Mouse (Mus musculus): ENCODE data around the gene Ly6g5c.
"Not testable (repeated sequence)": the region's sequence is repeated elsewhere in the genome, so short reads cannot be mapped to it uniquely, and the experiment has no call there.

Gene Ly6g5c

DNA sequence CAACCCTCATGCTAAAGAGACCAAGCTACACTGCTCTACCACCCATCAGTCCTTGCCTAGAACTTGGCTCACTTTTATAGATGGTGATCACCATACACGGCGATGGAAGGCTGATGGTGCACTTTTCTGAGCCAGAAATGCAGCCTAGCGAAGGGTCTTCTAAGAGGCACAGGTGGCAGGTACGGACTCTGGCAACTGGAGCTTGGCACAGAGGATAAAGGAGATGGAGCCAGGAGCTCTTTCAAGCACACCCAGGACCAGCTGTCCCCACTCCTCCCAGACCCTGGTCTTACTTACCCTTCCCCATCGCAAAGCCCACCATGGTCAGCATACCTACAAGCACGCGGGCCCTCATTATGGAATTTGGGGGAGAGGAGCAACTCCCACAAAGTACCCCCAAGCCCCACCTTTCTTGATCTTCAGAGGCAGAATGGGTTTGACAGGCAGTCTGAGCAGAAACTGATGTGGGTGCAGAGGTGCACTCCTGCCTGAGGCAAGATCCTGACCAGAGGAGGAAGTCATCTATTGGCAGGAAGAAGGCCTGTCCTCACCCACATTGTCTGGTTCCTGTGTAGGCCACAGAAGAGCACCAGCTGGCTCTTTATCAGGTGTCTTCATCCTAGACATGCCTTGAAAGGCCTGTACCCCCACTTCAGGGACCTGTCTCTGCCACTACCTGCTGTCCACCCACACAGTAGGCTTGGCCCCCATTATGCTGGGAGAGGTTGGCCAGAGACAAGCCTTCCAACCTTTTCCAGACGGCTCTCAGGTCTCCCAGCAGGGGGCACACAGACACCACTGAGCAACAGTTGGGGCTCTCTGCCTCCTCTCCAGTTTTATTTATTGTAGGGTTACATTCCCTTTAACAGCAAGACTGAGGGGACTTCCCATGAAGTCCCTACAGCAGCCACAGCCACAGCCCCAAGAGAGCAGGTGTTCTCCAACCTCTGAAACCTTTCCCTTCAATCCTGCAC, 7.3 kb downstream of the Ly6g5c start, which contains the start of gene Ly6g5b:
Ly6g5b (minus strand) TSS at position 383 of the 974 bp plus-strand sequence.
- DNase-seq = peak; percentile 72

DNA sequence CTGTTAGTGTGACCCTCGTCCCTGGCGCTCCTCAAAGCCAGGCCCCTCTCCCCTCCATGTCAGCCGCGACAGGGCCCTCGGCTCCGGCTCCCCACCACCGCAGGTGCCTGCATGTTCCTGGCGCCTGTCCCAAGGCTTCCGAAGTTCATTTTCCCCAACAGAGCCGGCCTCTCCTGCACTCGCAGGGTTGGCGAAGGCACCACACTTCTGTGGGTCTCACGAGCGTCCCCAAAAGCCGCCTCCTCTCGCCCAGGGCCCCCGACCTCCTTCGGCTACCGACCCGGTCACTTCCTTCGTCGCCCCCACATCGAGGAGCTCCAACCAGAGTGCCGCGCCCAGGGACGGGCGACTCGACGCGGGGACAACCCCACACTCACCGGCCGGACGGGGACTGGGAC, 12.7 kb downstream of the Ly6g5c start:
- DNase-seq = no peak

DNA sequence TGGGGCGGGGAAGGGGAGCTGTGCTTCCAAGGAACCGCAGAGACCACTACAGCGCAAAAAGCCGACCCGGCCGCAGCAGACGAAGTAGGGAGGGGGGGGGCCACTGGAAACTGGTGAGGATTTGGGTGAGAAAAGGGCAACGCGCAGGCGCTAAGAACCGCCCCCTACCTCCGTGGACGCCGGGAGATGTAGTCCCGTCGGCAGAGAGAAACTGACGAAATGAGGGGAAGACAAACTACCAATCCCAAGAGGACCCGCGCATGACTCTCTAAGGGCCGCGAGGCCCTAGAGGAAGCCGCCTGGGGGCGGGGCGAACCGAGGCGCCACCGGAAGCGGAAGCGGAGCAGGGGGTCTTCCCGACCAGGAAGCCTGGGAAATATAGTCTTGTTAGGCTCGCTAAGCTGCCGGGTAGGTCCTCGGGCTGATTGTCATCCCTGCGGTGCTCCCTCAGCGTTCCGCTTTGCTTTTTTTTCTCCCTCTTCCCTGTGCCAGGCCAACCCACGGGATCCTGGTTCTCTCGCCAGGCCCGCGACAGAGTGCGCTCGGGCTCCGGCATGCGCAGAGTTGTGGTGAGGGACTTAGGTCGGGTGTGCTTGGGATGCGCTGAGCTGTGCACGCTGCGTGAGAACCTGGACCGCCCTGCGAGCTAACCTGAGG, 13.2 kb downstream of the Ly6g5c start, which contains the start of gene Gpank1:
Gpank1 (plus strand) TSS at position 313 of the 657 bp plus-strand sequence.
- DNase-seq = peak; percentile 98

GRCm38 (mm10) chr17:35121871-35122303, 13.8 kb downstream of the Ly6g5c start, which contains the start of gene Csnk2b:
TSS of gene Csnk2b (minus strand) at chr17:35122053.
- DNase-seq = peak; percentile 36

DNA sequence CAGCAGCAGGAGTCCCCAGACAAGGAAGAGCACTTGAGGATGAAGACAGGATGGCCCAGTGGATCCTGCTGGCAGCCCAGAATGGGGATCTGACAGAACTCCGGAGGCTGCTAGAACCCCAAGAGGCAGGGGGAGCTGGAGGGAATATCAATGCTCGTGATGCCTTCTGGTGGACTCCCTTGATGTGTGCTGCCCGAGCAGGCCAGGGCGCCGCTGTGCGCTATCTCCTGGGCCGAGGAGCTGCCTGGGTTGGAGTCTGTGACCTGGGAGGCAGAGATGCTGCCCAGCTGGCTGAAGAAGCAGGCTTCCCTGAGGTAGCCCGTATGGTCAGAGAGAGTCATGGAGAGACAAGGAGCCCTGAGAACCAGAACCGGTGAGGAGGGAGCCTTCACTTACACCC, 15.2 kb downstream of the Ly6g5c start:
- DNase-seq = not testable (repeated sequence)

DNA sequence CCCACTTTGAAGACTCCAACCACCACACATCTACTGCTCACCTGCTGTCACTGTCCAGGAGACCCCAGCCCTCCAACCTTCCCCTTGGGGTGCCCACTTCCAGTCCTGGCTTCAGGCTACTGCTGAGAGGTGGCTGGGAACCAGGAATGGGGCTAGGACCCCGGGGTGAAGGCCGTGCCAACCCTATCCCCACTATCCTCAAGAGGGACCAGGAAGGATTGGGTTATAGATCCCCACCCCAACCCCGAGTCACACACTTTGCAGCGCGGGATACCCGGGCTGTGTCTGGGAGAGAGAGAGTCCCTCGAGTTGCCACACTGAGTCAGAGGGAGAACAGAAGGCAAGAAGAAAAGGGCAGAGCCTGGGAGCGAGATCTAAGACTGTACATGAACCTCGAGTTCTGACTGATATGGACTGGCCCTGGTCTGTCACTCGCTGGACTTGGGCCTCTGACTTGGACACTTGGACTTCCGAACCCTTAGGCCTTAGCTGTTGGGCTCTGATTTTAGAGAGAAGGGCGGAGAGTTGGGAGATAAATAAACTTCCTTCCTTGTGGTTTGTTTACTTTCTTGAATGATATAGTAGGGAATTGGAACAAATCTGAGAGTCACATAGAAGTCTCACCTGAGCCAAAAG, 16.3 kb downstream of the Ly6g5c start:
- DNase-seq = not testable (repeated sequence)

DNA sequence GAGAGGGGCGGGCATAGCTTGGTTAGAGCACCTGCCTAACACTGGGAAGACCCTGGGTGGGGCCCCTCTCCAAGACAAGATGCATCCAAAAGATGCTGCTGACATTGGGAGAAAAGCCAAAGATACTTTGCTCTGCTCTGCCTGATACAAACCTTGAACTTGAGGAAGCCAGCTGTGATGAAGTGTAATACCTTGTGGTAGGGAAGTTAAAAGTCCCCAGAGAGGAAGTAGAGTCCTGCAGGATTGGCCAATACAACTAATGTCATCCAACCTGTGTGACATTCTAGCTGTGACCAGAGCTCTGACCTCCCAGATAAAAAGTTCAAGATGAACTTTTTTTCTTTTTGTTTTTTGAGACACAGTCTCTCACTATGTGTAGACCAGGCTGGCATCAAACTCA, 17.0 kb downstream of the Ly6g5c start:
- DNase-seq = no peak

GRCm38 (mm10) chr17:35125578-35125977, 17.5 kb downstream of the Ly6g5c start:
- DNase-seq = no peak

- DNase-seq = peak; percentile 87
Measured at GRCm38 (mm10) chr17:35126206-35126611, 18.1 kb downstream of the Ly6g5c start, which contains the start of gene D17H6S53E. TSS of gene D17H6S53E (plus strand) at chr17:35126373.

DNA sequence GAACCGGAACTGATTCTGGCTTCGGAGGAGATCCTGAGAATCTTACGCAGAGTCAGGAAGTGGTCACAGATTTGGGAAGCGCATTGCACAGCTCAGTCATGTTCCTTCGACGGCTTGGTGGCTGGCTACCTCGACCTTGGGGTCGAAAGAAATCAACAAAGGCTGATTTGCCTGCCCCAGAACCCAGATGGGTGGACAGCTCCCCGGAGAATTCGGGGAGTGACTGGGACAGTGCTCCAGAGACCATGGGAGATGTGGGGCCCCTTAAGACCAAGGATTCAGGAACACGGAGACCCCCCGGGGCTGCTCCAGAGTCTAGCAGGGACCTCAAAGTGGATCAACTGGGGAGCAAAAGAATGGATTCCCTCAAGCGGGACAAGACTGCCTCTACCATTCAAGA, 18.9 kb downstream of the Ly6g5c start:
- DNase-seq = no peak

- DNase-seq = no peak
Measured at GRCm38 (mm10) chr17:35128996-35129395, 20.9 kb downstream of the Ly6g5c start.

DNA sequence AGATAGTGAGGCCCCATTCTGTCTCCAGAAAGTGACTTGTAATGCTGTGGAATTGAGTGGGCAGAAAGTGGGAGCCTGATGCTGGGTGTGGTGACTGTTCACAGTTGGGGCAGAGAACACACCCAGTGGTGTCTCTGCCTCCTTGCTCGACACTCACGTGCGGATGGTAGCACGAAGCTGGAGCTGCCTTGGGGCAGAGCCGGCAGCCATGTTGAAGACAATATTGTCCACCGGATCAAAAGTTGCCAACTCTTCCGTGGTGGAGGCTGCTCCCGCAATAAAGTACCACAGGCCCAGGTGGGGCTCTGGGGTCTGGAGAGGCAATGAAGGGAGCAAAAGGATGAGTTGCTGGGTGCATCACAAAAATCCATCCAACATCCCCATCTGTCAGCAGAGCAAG, 23.0 kb downstream of the Ly6g5c start:
- no peak for DNase-seq

GRCm38 (mm10) chr17:35131500-35132173, 23.6 kb downstream of the Ly6g5c start, which contains the start of gene Apom:
TSS of gene Apom (minus strand) at chr17:35132050.
- DNase-seq = no peak

DNA sequence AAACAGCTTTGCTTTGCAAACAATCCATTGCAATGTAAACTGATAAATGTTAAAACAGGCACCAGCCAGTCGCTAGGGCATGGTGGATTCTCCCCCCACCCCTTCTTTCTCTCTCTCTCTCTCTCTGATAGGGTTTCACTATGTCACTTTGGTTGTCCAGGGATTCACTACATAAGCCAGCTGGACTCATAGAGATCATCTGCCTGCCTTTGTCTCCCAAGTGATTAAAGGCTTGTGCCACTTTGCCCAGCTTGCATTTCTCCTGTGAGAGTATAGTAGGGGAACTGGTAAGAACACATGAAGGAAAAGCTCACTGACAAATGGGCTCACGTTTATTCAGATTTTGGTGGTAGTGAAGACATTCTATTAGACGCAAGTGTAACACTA, 24.1 kb downstream of the Ly6g5c start:
- DNase-seq = no peak

GRCm38 (mm10) chr17:35133517-35133916, 25.4 kb downstream of the Ly6g5c start:
- no peak for DNase-seq

- DNase-seq = peak; percentile 95
Measured at GRCm38 (mm10) chr17:35134801-35135590, 26.9 kb downstream of the Ly6g5c start, which contains the start of gene Bag6. TSS of gene Bag6 (plus strand) at chr17:35135178.

GRCm38 (mm10) chr17:35135591-35136320, 27.7 kb downstream of the Ly6g5c start:
- DNase-seq = no peak

GRCm38 (mm10) chr17:35139269-35139668, 31.2 kb downstream of the Ly6g5c start:
- DNase-seq = no peak

GRCm38 (mm10) chr17:35140490-35140996, 32.5 kb downstream of the Ly6g5c start:
- DNase-seq = no peak

DNA sequence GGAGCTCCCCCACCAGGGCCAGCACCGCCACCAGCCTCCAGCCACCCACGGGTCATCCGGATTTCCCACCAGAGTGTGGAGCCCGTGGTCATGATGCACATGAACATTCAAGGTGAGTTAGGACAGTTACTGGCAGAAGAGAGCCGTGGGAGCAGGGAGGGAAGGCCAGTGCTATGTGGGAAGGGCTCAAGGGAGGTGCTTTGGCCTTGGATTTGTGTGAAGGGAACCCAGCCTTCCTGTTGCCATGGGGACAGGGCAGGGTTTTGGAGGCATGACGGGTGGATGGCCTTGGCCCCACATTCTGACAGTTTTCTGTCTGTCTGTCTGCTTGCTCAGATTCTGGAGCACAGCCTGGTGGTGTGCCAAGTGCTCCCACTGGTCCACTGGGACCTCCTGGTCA, 33.9 kb downstream of the Ly6g5c start:
- DNase-seq = no peak

DNA sequence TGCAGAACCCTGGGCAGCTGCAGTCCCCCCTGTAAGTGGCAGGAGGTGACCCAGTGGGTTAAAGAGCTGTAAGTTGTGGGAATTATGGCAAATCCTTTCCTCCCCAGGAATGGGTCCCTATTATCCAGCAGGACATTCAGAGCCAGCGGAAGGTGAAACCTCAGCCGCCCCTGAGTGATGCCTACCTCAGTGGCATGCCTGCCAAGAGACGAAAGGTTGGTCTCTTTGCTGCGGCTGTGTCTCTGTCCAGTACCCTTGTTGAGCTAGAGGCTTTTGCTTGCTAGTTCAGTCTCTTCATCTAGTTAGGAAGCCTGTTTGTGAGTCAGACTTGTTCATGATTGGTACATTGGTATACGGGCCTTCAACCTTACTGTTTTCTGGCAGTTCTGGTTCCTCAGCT, 38.1 kb downstream of the Ly6g5c start:
- no peak for DNase-seq
